Mouse (Mus musculus) spleen, postnatal 14 days (tissue): ENCODE data around the gene Spg11.

Experiments
- DNase-seq, 2 experiments: peaks; one replicate each; pipeline ENCODE4 v3.0.0; 2021 to 2022; ENCODE audit warnings: low spot score in 2 of 2

The Spg11 gene

DNA sequence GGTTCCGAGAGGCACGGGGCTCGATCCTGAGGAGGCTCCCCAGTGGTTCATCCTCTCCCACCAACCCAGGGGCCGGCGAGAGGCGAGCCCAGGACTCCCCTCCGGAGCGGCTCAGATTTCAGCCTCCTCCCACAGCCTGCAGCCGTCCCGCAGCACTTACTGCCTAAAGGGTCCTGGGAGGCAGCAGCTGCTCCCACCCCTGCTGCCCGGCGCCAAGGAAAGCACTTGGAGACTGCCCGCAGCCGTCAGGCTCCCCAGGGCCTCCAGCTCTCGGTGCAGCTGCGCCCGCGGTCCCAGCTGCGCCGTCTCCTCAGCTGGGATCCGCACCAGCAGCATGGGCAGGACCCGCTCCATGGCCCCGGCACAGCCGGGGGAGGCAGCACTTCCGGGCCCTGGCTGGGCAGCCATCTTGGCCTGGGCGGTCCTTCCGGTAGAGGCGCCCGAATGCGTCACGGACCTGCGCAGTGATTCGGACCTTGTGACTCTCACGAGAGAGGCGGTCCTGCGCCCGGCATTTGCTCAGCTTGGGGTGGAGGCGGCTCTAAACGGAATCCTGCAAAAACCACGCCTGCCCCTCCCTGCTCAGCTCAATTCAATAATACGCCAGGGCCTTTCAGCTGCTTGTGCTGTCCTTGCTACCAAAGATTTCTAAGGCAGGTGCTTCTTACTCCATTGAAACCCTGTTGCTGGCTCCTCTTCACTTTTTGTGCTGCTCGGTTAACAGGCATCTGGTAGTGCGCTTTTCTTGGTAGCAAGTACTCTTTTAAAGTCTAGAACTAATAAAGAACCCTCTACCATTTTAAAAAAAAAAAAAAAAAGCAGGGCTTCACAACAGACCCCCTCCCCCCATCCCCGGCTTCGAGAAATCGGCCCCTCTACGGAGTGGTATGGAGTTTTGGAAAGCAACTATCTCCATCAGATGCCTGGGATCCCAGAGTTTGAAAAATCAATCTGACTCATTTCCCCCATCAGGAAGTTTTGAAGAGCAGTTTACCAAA is at the start of gene Spg11:
Gene Spg11 (minus strand): TSS at position 426 of the 998 bp plus-strand sequence.
- DNase-seq: peak; percentile 91 to 94

- DNase-seq: no peak
Measured at GRCm38 (mm10) chr2:122164293-122164692, 46.1 kb upstream of the Spg11 start.

GRCm38 (mm10) chr2:122163430-122164195 is 45.4 kb upstream of the Spg11 start:
- no peak for DNase-seq

- no peak for DNase-seq
Measured at GRCm38 (mm10) chr2:122162529-122162928, 44.3 kb upstream of the Spg11 start.

- no peak for DNase-seq
Measured at GRCm38 (mm10) chr2:122161542-122161941, 43.4 kb upstream of the Spg11 start.

DNA sequence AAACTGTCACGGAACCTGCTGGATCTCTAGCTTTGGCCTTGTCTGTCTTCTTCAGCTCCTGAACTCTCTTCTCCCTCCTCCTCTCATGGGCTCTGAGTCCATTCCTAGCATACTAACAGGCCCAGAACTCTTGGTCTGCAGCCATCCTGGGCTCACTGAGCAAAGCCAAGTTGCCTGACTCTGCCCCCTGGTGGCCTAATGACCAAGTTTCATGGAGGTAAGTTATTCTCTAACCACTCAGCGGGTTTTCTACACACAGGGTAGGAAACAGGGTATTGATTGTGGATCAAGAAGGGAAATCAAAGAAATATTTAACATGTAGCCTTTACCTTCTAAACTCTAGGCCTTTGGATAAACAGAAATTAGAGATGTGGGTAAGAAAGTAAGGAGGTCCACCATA is 42.5 kb upstream of the Spg11 start, which contains the start of gene Trim69:
Gene Trim69 (plus strand): TSS at position 21 of the 400 bp plus-strand sequence.
- DNase-seq: peak; percentile 69 to 78

DNA sequence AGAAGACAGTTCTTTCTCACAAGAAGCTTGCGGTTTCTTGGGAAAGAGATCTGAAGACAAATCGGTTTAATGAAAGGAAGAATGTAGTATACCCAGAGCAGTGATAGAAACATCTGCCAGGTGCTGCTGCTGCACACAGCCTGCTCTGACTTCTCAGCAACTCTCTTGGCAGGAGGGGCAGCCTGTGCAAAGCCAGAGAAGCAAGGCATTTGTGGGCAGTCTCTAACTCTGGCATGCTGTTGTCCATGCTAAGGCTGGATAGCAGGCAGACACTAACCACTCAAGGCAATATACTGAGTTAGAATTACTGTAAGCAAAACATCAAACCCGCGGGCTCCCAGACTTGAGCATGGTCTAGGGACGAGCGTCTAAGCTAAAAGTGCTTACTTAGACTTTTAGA is 41.5 kb upstream of the Spg11 start:
- DNase-seq: no peak

DNA sequence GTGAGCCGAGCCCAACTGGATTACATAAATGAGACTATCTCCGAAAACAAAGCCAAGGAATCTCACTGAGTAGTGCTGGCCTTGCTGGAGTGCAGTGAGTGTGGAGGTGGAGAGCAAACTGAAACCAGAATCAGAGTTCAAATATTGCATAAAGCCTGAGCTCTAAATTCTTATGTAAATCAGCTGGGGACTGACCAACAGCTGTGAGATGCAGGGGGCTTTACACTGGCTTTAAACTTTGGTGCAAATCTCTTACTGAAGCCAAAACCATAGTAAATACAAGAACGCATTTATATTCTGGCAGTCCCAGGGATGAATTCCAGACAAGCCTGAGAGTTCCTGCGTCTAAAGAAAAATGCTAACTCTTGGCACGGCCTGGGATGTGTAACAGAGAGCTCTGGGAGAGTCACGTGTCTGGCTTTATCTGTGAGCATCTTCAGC is 40.2 kb upstream of the Spg11 start:
- DNase-seq: no peak

GRCm38 (mm10) chr2:122157561-122157960 is 39.4 kb upstream of the Spg11 start:
- DNase-seq: no peak

- no peak for DNase-seq
Measured at GRCm38 (mm10) chr2:122156051-122156700, 38.0 kb upstream of the Spg11 start.

DNA sequence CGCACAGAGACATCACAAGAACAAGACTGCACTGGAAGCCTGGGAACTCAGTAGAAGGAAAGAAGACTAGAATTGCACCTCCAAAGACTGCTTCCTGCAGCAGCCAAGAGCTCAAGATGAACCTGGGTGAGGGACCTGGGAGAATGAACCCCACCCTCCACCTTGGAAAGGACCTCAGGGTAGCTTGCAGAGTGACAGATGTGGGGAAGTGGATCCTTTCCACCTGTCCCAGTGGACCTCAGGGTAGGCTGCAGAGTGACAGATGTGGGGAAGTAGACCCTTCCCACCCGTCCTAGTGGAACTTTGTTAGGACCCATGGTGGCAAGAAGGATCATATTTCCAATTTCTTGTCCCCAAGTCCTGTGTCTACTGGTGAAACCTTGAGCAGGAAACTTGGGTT is 37.1 kb upstream of the Spg11 start:
- no peak for DNase-seq

DNA sequence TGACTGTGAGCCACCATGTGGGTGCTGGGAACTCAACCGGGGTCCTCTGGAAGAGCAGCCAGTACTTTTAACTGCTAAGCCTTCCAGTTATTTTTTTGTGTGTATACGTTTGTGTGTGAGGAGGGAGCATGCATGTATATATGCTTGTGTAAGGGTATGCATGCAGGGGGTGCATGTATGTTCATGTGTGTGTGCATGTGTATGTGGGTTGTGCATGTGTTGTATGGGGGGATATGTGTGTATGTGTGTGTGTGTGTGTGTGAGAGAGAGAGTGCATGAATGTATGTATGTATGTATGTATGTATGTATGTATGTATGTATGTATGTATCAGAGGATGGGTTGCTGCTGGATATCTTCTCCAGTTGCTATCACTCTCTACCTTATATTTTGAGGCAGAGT is 36.3 kb upstream of the Spg11 start:
- DNase-seq: no peak

DNA sequence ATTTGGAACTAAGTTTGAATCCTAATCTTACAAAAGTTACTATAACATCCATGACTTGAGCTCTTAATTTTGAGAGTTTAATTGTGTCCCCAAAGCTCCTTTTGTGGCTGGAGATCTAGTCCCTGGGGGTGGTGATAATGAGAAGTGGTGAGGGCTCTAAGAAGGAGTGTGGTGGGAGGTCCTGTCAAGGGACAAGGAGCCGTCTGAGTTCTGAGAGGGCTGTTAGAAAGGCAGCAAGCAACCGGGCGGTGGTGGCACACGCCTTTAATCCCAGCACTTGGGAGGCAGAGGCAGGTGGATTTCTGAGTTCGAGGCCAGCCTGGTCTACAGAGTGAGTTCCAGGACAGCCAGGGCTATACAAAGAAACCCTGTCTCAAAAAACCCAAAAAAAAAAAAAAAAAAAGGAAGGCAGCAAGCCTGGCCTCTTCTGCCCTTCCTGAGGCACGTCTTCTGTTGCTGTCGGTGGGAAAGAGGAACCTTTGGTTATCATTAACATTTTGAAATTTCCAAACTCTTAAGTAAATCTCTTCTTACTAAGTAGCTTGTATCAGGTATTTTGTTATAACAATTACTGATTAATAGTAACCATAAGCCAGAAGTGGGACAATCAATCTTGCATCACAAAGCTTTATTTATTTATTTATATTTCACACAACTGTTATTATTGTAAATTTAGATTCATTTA is 35.6 kb upstream of the Spg11 start:
- no peak for DNase-seq

GRCm38 (mm10) chr2:122152850-122153249 is 34.7 kb upstream of the Spg11 start:
- DNase-seq: no peak

GRCm38 (mm10) chr2:122151221-122151620 is 33.0 kb upstream of the Spg11 start:
- no peak for DNase-seq

DNA sequence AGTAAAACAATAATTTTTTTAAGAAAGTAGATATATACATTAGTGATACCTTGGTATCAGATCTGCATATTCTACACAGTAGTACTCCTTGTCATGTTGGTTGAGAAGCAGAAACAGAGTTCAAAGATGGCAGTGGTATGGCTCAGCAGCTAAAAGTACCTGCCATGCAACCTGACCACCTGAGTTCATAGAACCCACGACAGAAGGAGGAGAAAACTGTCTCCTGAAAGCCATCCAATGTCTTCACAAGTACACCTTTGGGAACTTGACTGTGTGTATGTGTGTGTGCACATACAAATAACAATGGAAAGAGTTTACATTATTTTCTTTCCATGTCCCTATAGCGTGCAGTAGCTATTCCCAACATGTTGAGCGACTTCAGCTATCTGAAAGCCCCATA is 31.5 kb upstream of the Spg11 start:
- DNase-seq: no peak

GRCm38 (mm10) chr2:122149316-122149715 is 31.1 kb upstream of the Spg11 start:
- no peak for DNase-seq

GRCm38 (mm10) chr2:122148242-122148917 is 30.2 kb upstream of the Spg11 start:
- peak; percentile 50 to 57 for DNase-seq

GRCm38 (mm10) chr2:122147508-122148241 is 29.5 kb upstream of the Spg11 start, which contains the start of gene B2m:
TSS of gene B2m (plus strand) at chr2:122147686.
- peak; percentile 83 to 93 for DNase-seq

DNA sequence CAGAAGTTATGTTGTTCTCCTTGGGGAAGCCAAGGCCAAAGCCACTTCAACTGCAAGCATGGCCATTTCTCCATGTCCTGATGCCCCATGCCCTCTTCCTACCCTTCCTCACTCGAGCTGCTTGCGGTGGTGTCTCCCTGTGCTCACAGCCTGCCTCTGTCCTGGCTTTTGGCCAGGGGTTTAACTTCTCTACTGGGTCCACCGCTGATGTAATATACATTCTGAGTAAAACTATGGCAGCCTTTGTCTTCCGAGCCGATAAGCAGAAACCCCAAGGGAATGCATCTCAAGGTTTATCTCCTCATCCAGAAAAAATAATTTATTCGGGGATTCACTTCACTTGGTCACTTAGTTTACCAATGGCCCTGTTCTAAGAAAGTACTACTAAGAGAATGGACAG is 28.5 kb upstream of the Spg11 start:
- no peak for DNase-seq
